Mouse (Mus musculus) cerebellum, adult 2 months (tissue): Measurements from ENCODE around the gene Cpne8.

Experiments used
- CTCF ChIP-seq: fragments of 200-500 bp; IDR thresholded peaks from 2 replicates; pipeline ENCODE4 v1.5.1; 2011; ENCODE audit warnings: low read depth, mild to moderate bottlenecking, control low read depth, low read length, moderate library complexity, borderline replicate concordance; ENCODE audit not compliant: insufficient read depth
- POLR2A ChIP-seq: fragments of 200-500 bp; IDR thresholded peaks from 2 replicates; pipeline ENCODE4 v1.6.1; 2011; ENCODE audit warnings: low read length, control low read depth, borderline replicate concordance; ENCODE audit not compliant: insufficient read depth

DNA sequence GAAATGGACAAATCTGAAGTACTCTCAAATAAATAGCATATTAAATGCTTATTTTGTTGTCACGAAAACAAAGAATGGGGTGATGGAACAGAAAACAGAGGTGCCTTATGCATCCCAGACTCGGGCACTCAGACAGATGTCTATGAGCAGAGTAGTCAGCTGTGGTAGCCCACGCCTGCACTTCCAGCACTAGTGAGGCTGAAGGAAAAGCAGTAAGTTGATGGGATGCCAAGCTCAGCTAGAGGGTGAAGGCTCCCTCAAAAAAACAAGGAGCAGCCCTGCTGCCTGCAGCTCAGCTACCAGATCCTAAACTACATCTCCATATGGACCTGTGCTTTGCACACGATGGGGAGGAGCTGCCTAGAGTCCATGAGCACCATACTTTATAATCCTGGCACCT is 15.6 kb downstream of the Cpne8 start:
- TF ChIP-seq POLR2A (no peak), CTCF (no peak)
